Comparison of ENCODE assay signal across 15 mouse cellular contexts in genomic region chr7:112329496-112329895, GRCm38 (mm10).
DNase-seq lines count a peak whose midpoint lies in the region; ATAC-seq lines count a peak whose summit lies in the region.
"Had no signal": no experiment of that assay in that cellular context is flagged by ENCODE, and none has a peak within 500 bp of the region (broad histone marks: within the 10 kb centered on the region; RNA-seq: fewer than 3 reads in every experiment).

No protein-coding gene starts in this region.

- H3K9ac ChIP-seq in heart, embryonic 15.5 days = no peak overlapping the region
- H3K9ac ChIP-seq: embryonic facial prominence, embryonic 15.5 days; hindbrain, embryonic 14.5 days; intestine, embryonic 15.5 days had no signal

- 73% methylated on average over 7 of the region's 7 CpGs for WGBS in heart, embryonic 15.5 days

- 0 out of 2 replicates have a peak overlapping the region, but pooled peaks have one; percentile 4 for H3K27ac ChIP-seq in heart, embryonic 15.5 days
- H3K27ac ChIP-seq: embryonic facial prominence, embryonic 15.5 days; forebrain, embryonic 10.5 days; heart, embryonic 10.5 days; hindbrain, embryonic 10.5 days; hindbrain, embryonic 14.5 days; intestine, embryonic 15.5 days had no signal

- H3K4me1 ChIP-seq in heart, embryonic 15.5 days (replicated peaks) = 0 out of 2 replicates have a peak, but pooled peaks cover 19% of the 10 kb centered on the region
- H3K4me1 ChIP-seq: forebrain, embryonic 10.5 days; hindbrain, embryonic 10.5 days; intestine, embryonic 15.5 days had no signal

- H3K4me2 ChIP-seq in heart, embryonic 15.5 days = no peak overlapping the region
- H3K4me2 ChIP-seq: embryonic facial prominence, embryonic 15.5 days; hindbrain, embryonic 14.5 days; intestine, embryonic 15.5 days had no signal

- peaks cover 83% of the 10 kb centered on the region for H3K36me3 ChIP-seq in heart, embryonic 15.5 days
- H3K36me3 ChIP-seq: embryonic facial prominence, embryonic 15.5 days; forebrain, embryonic 10.5 days; hindbrain, embryonic 10.5 days had no signal

- ATAC-seq in cerebellum, adult (ENCODE audit: insufficient number of reproducible peaks, low FRiP score, low TSS enrichment) = no peak
- ATAC-seq in heart, embryonic 15.5 days (replicated peaks; ENCODE audit: insufficient number of reproducible peaks, insufficient read depth, low FRiP score, low read depth) = no peak
- ATAC-seq: forebrain, embryonic 14.5 days had no signal

- no peaks in the 10 kb centered on the region for H3K27me3 ChIP-seq in heart, embryonic 15.5 days
- H3K27me3 ChIP-seq: embryonic facial prominence, embryonic 15.5 days; intestine, embryonic 15.5 days had no signal

- peak; percentile 40 to 48 for DNase-seq in cerebellum, postnatal 25 days
- no peak for DNase-seq in heart, postnatal 14 days
- peak; percentile 38 for DNase-seq in right cerebral cortex, adult 18-20 months
- no peak for DNase-seq in right cerebral cortex, postnatal 14 days
- no peak for DNase-seq in spleen, adult 18-20 months

- H3K4me3 ChIP-seq in heart, embryonic 15.5 days = no peak overlapping the region
- H3K4me3 ChIP-seq: embryonic facial prominence, embryonic 15.5 days; erythroblast, embryonic 14.5 days; forebrain, embryonic 10.5 days; heart, embryonic 10.5 days; hindbrain, embryonic 10.5 days; intestine, embryonic 15.5 days had no signal

- intact Hi-C loops in heart, postnatal 14 days (cut with DNase I) = loop anchor here (2.0 kb wide), 1 partner anchor 147 kb away; no protein-coding TSS in a partner anchor

- no peaks in the 10 kb centered on the region for H3K9me3 ChIP-seq in heart, embryonic 15.5 days (replicated peaks)
- H3K9me3 ChIP-seq: embryonic facial prominence, embryonic 15.5 days; forebrain, embryonic 10.5 days; heart, embryonic 10.5 days; hindbrain, embryonic 10.5 days; intestine, embryonic 15.5 days had no signal

Comparison
In these comparisons a context has a peak if more than half of its experiments do, and no peak if none do; other contexts are left out.
1. DNase-seq: peak in cerebellum, postnatal 25 days (2 of 2) and right cerebral cortex, adult 18-20 months (single experiment); none in heart, postnatal 14 days (0 of 2), right cerebral cortex, postnatal 14 days (single experiment) and spleen, adult 18-20 months (0 of 2).